Mouse (Mus musculus) stomach, postnatal 0 days (tissue): Measurements from ENCODE around the gene Sstr2.

Source experiments
- CTCF ChIP-seq: IDR thresholded peaks from 2 replicates; pipeline ENCODE4 v1.5.1; 2016; ENCODE audit warnings: antibody characterized with exemption, low read depth, mild to moderate bottlenecking, moderate library complexity
- EP300 ChIP-seq: optimal IDR thresholded peaks from 2 replicates; pipeline ENCODE3; 2016; ENCODE audit warnings: antibody characterized with exemption

DNA sequence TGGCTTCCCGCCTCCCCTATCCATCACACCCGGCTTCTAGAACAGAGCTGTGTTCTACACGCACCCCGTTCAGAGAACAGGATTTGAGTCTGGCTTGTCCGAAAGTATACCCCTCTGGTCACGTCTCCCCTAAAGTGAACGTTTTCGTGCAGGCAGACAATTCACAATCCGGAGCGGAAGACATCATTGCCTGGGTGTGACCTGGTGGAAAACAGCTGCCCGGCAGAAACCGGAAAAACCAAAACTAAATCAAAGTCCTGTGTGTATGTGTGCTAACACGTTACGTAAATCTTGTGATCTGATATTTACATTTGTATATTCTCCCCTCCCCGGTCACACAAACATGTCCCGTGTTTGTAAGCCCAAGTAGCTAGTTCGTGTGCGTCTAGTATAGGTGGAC, 6.3 kb downstream of the Sstr2 start:
- no peak for TF ChIP-seq CTCF
- no peak for TF ChIP-seq EP300
